Mouse (Mus musculus): Measurements from ENCODE around the gene Twnk.

GRCm38 (mm10) chr19:44992246-44992645 is 13.2 kb upstream of the Twnk start:
- TF ChIP-seq POLR2A (IDR thresholded peaks at IDR 0.05; ENCODE audit: borderline replicate concordance, control insufficient read depth, low read depth, low read length) (no peak), CTCF (IDR thresholded peaks at IDR 0.05; ENCODE audit: control insufficient read depth, insufficient read depth, low read length) (no peak)

Data from bone marrow, adult 2 months (tissue).